Mouse (Mus musculus): Measurements from ENCODE around the gene Slc3a1. TPM values are rescaled to one million over a fixed set of nuclear protein-coding genes. Genes with fewer than 3 reads are reported as not detected.

Gene Slc3a1
- polyA plus RNA-seq, 1 experiment from 2014 or later, result 0.15 TPM

DNA sequence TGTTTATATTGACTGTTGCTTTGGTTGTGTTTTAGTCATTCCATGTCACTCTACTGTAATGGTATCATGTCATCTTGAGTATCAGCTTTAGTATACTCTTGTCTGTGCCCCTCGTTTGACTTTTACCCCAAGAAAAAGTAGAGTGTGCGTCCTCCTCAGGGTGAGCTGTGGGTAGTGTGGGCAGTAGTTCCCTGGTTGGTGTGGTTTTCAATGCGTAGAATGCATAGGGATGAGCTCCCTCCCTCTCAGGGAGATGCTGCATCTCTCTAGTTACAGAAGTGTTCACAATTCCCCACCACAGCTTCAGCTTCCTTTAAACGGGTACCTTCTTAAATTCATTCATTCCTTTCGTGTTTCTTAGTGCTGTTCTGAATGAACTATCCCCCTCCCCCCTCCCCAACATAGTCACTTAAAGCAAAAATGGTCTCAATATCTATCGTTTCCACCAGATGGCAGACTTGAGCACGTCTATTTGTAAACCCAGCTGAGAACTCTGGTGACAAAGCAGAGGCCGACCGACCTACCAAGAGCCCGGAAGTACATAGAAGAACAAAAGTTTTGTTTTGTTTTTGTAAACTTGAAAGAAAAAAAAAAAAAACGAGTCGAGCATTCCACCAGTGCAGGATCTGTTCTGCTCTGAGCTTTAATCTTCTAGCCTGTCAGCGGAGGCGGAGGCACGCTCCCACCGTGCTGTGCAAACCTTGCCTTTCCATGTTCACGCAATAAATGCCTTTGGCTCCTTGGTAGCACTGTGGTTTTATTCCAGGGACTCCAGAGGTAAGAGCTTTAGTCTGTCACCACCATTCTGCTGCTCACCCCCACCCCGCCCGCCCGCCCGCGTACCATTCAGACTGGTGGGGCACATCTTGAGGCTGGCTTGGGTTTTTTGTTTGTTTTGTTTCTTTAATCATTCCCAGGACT lies 4.7 kb upstream of the Slc3a1 start:
- Histone ChIP-seq H3K4me2 (ENCODE audit: low read length) (no peak overlapping the region), H3K4me1 (ENCODE audit: control insufficient read depth in 2 of 2, insufficient read depth in 2 of 2, low read length in 2 of 2) (no peaks in the 10 kb centered on the region; a peak in 1 of 4 replicates), H3K9ac (ENCODE audit: low read length) (no peak overlapping the region), H3K27ac (replicated peaks in 1 of 2; ENCODE audit: control insufficient read depth in 1 of 2, insufficient read depth in 1 of 2, low read depth in 2 of 2, low read length in 2 of 2) (no peak overlapping the region), H3K27me3 (ENCODE audit: control insufficient read depth, insufficient read depth, low read length) (no peaks in the 10 kb centered on the region), H3K4me3 (ENCODE audit: control insufficient read depth in 1 of 2, insufficient read depth in 1 of 2, low read depth in 1 of 2, low read length in 2 of 2) (no peak overlapping the region), H3K36me3 (ENCODE audit: control insufficient read depth, insufficient read depth, low read length) (no peaks in the 10 kb centered on the region), H3K9me3 (ENCODE audit: control insufficient read depth, low read length) (no peaks in the 10 kb centered on the region)
- WGBS, result 59% methylated on average over 22 of the region's 22 CpGs
- no peak for ATAC-seq (ENCODE audit: insufficient number of reproducible peaks, insufficient read depth, low FRiP score, low read depth)

- Histone ChIP-seq H3K4me2 (ENCODE audit: low read length) (no peak overlapping the region), H3K27ac (replicated peaks in 1 of 2; ENCODE audit: control insufficient read depth in 1 of 2, insufficient read depth in 1 of 2, low read depth in 2 of 2, low read length in 2 of 2) (no peak overlapping the region), H3K4me1 (ENCODE audit: control insufficient read depth in 2 of 2, insufficient read depth in 2 of 2, low read length in 2 of 2) (no peaks in the 10 kb centered on the region), H3K27me3 (ENCODE audit: control insufficient read depth, insufficient read depth, low read length) (no peaks in the 10 kb centered on the region), H3K36me3 (ENCODE audit: control insufficient read depth, insufficient read depth, low read length) (no peaks in the 10 kb centered on the region), H3K9me3 (ENCODE audit: control insufficient read depth, low read length) (no peaks in the 10 kb centered on the region), H3K9ac (ENCODE audit: low read length) (no peak overlapping the region), H3K4me3 (ENCODE audit: control insufficient read depth in 1 of 2, insufficient read depth in 1 of 2, low read depth in 1 of 2, low read length in 2 of 2) (no peak overlapping the region)
- 91% methylated on average over 8 of the region's 8 CpGs for WGBS
- ATAC-seq (ENCODE audit: insufficient number of reproducible peaks, insufficient read depth, low FRiP score, low read depth), result no peak
These were observed 3.9 kb upstream of the Slc3a1 start for GRCm38 (mm10) chr17:85024237-85024636.

DNA sequence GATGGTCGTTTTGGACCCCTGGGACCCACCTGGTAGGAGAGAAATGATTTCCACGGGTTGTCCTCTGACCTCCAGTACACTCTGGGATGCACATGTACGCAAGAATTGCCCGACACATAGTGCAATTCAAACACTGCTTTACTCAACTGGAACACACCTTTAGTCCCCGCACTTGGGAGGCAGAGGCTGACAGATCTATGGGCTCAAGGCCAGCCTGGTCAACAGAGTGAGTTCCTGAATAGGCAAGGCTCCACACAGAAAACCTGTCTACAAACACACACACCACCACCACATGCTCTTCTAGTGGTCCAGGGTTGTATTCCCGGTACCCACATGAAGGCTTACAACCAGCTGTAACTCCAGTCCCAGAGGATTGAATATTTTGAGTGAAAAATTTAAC lies 3.0 kb upstream of the Slc3a1 start:
- H3K4me3 ChIP-seq (ENCODE audit: control insufficient read depth in 1 of 2, insufficient read depth in 1 of 2, low read depth in 1 of 2, low read length in 2 of 2), result no peak overlapping the region
- H3K27ac ChIP-seq (replicated peaks in 1 of 2; ENCODE audit: control insufficient read depth in 1 of 2, insufficient read depth in 1 of 2, low read depth in 2 of 2, low read length in 2 of 2), result no peak overlapping the region
- ATAC-seq (ENCODE audit: insufficient number of reproducible peaks, insufficient read depth, low FRiP score, low read depth), result no peak
- 92% methylated on average over 6 of the region's 6 CpGs for whole genome bisulfite sequencing
- no peak overlapping the region for H3K4me2 ChIP-seq (ENCODE audit: low read length)
- H3K4me1 ChIP-seq (ENCODE audit: control insufficient read depth in 2 of 2, insufficient read depth in 2 of 2, low read length in 2 of 2), result no peaks in the 10 kb centered on the region
- H3K27me3 ChIP-seq (ENCODE audit: control insufficient read depth, insufficient read depth, low read length), result no peaks in the 10 kb centered on the region
- no peaks in the 10 kb centered on the region for H3K9me3 ChIP-seq (ENCODE audit: control insufficient read depth, low read length)
- no peaks in the 10 kb centered on the region for H3K36me3 ChIP-seq (ENCODE audit: control insufficient read depth, insufficient read depth, low read length)
- no peak overlapping the region for H3K9ac ChIP-seq (ENCODE audit: low read length)

GRCm38 (mm10) chr17:85026436-85026835 lies 1.7 kb upstream of the Slc3a1 start:
- no peaks in the 10 kb centered on the region for H3K36me3 ChIP-seq (ENCODE audit: control insufficient read depth, insufficient read depth, low read length)
- no peak overlapping the region for H3K9ac ChIP-seq (ENCODE audit: low read length)
- no peaks in the 10 kb centered on the region for H3K4me1 ChIP-seq (ENCODE audit: control insufficient read depth in 2 of 2, insufficient read depth in 2 of 2, low read length in 2 of 2)
- WGBS, result 93% methylated on average over 6 of the region's 6 CpGs
- no peak overlapping the region for H3K4me3 ChIP-seq (ENCODE audit: control insufficient read depth in 1 of 2, insufficient read depth in 1 of 2, low read depth in 1 of 2, low read length in 2 of 2)
- no peaks in the 10 kb centered on the region for H3K9me3 ChIP-seq (ENCODE audit: control insufficient read depth, low read length)
- H3K4me2 ChIP-seq (ENCODE audit: low read length), result no peak overlapping the region
- no peak overlapping the region for H3K27ac ChIP-seq (replicated peaks in 1 of 2; ENCODE audit: control insufficient read depth in 1 of 2, insufficient read depth in 1 of 2, low read depth in 2 of 2, low read length in 2 of 2)
- H3K27me3 ChIP-seq (ENCODE audit: control insufficient read depth, insufficient read depth, low read length), result no peaks in the 10 kb centered on the region
- no peak for ATAC-seq (ENCODE audit: insufficient number of reproducible peaks, insufficient read depth, low FRiP score, low read depth)

DNA sequence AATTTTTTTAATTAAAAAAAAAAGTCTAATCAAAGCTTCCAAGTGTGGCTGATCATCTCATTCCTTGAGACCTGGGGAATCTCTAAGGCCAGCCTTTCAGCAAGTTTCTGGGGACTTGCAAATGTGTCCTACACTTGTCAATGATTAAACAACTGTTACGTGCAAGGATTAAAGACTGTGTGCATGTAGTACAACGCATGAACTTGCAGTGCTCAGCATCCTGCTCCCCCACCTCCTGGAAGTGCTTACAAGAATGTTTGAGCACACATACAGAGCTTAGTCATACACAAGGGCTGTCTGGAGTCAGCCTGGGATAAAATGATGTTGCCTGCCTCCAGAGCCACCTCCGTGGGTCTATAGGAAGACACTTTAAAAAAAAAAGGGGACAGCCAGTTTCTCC lies 929 bp upstream of the Slc3a1 start:
- H3K36me3 ChIP-seq (ENCODE audit: control insufficient read depth, insufficient read depth, low read length), result no peaks in the 10 kb centered on the region
- WGBS, result 84% methylated on average over 3 of the region's 3 CpGs
- no peak overlapping the region for H3K9ac ChIP-seq (ENCODE audit: low read length)
- H3K9me3 ChIP-seq (ENCODE audit: control insufficient read depth, low read length), result no peaks in the 10 kb centered on the region
- no peak for ATAC-seq (ENCODE audit: insufficient number of reproducible peaks, insufficient read depth, low FRiP score, low read depth)
- no peaks in the 10 kb centered on the region for H3K4me1 ChIP-seq (ENCODE audit: control insufficient read depth in 2 of 2, insufficient read depth in 2 of 2, low read length in 2 of 2)
- H3K27me3 ChIP-seq (ENCODE audit: control insufficient read depth, insufficient read depth, low read length), result no peaks in the 10 kb centered on the region
- H3K4me2 ChIP-seq (ENCODE audit: low read length), result no peak overlapping the region
- no peak overlapping the region for H3K27ac ChIP-seq (replicated peaks in 1 of 2; ENCODE audit: control insufficient read depth in 1 of 2, insufficient read depth in 1 of 2, low read depth in 2 of 2, low read length in 2 of 2)
- H3K4me3 ChIP-seq (ENCODE audit: control insufficient read depth in 1 of 2, insufficient read depth in 1 of 2, low read depth in 1 of 2, low read length in 2 of 2), result no peak overlapping the region

- H3K36me3 ChIP-seq (ENCODE audit: control insufficient read depth, insufficient read depth, low read length), result no peaks in the 10 kb centered on the region
- H3K9ac ChIP-seq (ENCODE audit: low read length), result no peak overlapping the region
- H3K4me3 ChIP-seq (ENCODE audit: control insufficient read depth in 1 of 2, insufficient read depth in 1 of 2, low read depth in 1 of 2, low read length in 2 of 2), result no peak overlapping the region
- 91% methylated on average over 10 of the region's 10 CpGs for WGBS
- no peaks in the 10 kb centered on the region for H3K9me3 ChIP-seq (ENCODE audit: control insufficient read depth, low read length)
- no peak overlapping the region for H3K4me2 ChIP-seq (ENCODE audit: low read length)
- H3K27ac ChIP-seq (replicated peaks in 1 of 2; ENCODE audit: control insufficient read depth in 1 of 2, insufficient read depth in 1 of 2, low read depth in 2 of 2, low read length in 2 of 2), result no peak overlapping the region
- H3K4me1 ChIP-seq (ENCODE audit: control insufficient read depth in 2 of 2, insufficient read depth in 2 of 2, low read length in 2 of 2), result no peaks in the 10 kb centered on the region; a peak in 1 of 4 replicates
- no peak for ATAC-seq (ENCODE audit: insufficient number of reproducible peaks, insufficient read depth, low FRiP score, low read depth)
- H3K27me3 ChIP-seq (ENCODE audit: control insufficient read depth, insufficient read depth, low read length), result no peaks in the 10 kb centered on the region
These were observed 621 bp downstream of the Slc3a1 start for GRCm38 (mm10) chr17:85028797-85029196.

DNA sequence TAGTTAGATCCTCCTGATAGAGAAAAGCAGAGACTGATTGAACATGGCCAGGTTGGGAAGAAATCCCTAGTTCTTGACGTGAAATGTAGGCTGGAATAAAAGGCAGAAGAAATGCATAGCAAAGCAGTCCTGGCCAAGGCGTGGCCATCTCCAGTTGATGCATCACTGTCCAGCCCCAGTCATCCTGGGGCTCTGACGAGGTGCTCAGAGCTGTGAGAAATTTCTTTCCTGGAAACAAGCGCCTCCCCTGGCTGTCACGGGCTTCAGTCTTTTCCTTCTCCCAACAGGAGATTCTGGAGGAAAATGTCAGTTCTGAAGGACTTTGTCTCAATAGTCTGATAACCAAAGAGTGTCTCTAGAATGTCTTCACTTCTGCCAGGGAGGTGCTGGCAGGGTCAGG lies 2.5 kb downstream of the Slc3a1 start:
- H3K9me3 ChIP-seq (ENCODE audit: control insufficient read depth, low read length), result no peaks in the 10 kb centered on the region
- no peak overlapping the region for H3K4me2 ChIP-seq (ENCODE audit: low read length)
- H3K27me3 ChIP-seq (ENCODE audit: control insufficient read depth, insufficient read depth, low read length), result no peaks in the 10 kb centered on the region
- H3K4me3 ChIP-seq (ENCODE audit: control insufficient read depth in 1 of 2, insufficient read depth in 1 of 2, low read depth in 1 of 2, low read length in 2 of 2), result no peak overlapping the region
- 54% methylated on average over 5 of the region's 5 CpGs for WGBS
- ATAC-seq (ENCODE audit: insufficient number of reproducible peaks, insufficient read depth, low FRiP score, low read depth), result no peak
- no peaks in the 10 kb centered on the region for H3K36me3 ChIP-seq (ENCODE audit: control insufficient read depth, insufficient read depth, low read length)
- H3K9ac ChIP-seq (ENCODE audit: low read length), result no peak overlapping the region
- H3K4me1 ChIP-seq (ENCODE audit: control insufficient read depth in 2 of 2, insufficient read depth in 2 of 2, low read length in 2 of 2), result peaks cover 2 to 3% of the 10 kb centered on the region in 2 experiments; a peak in 1 of 4 replicates
- no peak overlapping the region for H3K27ac ChIP-seq (replicated peaks in 1 of 2; ENCODE audit: control insufficient read depth in 1 of 2, insufficient read depth in 1 of 2, low read depth in 2 of 2, low read length in 2 of 2)

DNA sequence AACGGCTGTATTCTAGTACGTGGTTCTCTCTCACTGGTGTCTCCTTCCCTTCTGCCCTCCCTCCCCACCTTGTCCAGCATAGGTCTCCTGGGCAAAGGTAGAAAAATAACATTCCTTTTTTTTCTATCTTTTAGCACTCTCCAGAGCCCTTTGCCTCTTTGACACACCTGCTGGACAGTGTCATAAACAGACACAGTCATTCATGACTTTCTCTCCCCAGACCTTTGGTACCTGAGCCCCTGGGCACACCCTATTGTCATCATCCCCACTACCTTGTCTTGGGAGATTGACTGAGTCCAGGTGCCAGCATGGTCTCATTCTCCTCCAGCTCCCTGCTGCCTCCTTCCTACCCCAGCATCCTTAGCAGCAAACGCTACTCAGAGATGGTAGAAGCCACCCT lies 4.9 kb downstream of the Slc3a1 start:
- WGBS, result 71% methylated on average over 3 of the region's 3 CpGs
- no peaks in the 10 kb centered on the region for H3K9me3 ChIP-seq (ENCODE audit: control insufficient read depth, low read length)
- no peak for ATAC-seq (ENCODE audit: insufficient number of reproducible peaks, insufficient read depth, low FRiP score, low read depth)
- no peak overlapping the region for H3K27ac ChIP-seq (replicated peaks in 1 of 2; ENCODE audit: control insufficient read depth in 1 of 2, insufficient read depth in 1 of 2, low read depth in 2 of 2, low read length in 2 of 2)
- peaks cover 2 to 3% of the 10 kb centered on the region in 2 experiments; a peak in 1 of 4 replicates for H3K4me1 ChIP-seq (ENCODE audit: control insufficient read depth in 2 of 2, insufficient read depth in 2 of 2, low read length in 2 of 2)
- H3K4me2 ChIP-seq (ENCODE audit: low read length), result no peak overlapping the region
- no peaks in the 10 kb centered on the region for H3K36me3 ChIP-seq (ENCODE audit: control insufficient read depth, insufficient read depth, low read length)
- H3K4me3 ChIP-seq (ENCODE audit: control insufficient read depth in 1 of 2, insufficient read depth in 1 of 2, low read depth in 1 of 2, low read length in 2 of 2), result no peak overlapping the region
- H3K9ac ChIP-seq (ENCODE audit: low read length), result no peak overlapping the region
- no peaks in the 10 kb centered on the region for H3K27me3 ChIP-seq (ENCODE audit: control insufficient read depth, insufficient read depth, low read length)

All from heart, embryonic 14.5 days (tissue).